In the genomic region with DNA sequence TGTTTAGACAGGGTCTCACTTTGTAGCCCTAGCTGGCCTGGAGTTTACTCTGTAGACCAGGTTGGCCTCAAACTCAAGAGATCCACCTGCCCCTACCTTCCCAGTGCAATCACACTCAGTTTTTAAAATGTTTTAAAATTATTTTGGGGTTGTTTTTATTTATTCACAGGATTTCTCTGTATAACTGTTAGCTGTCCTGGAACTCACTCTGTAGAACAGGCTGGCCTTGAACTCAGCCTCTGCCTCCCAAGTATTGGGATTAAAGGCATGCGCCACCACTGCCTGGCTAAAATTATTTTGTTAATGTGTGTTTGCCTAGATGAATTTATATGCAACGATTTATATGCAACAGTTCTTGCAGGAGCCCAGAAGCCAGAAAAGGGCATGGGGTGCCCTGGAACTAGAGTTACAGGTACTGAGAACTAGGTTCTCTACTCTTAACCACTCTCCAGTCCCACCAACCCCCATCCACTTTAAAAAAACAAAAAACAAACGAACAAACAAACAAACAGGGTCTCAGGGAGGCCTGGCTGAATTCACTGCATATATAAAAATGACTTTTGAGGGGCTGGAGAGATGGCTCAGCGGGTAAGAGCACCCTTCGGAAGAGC, we compare ENCODE assay signal across 9 mouse cellular contexts. TPM values are rescaled to one million over a fixed set of nuclear protein-coding genes. Genes with fewer than 3 reads are reported as not detected.
DNase-seq lines count a peak whose midpoint lies in the region; ATAC-seq lines count a peak whose summit lies in the region.
"Had no signal": no experiment of that assay in that cellular context is flagged by ENCODE, and none has a peak within 500 bp of the region (broad histone marks: within the 10 kb centered on the region; RNA-seq: fewer than 3 reads in every experiment).

No protein-coding gene starts in this region.

- H3K9ac ChIP-seq in heart, embryonic 15.5 days, result no peak overlapping the region
- peak overlapping the region; percentile 39 for H3K9ac ChIP-seq in hindbrain, embryonic 14.5 days
- H3K9ac ChIP-seq in midbrain, embryonic 14.5 days (replicated peaks; ENCODE audit: low read length), result no peak overlapping the region; the same call in 1 of the 2 replicates

- intact Hi-C loops in heart, postnatal 10 days (cut with DNase I), result no loop called here

- peaks cover 6% of the 10 kb centered on the region; the same call in 1 of the 2 replicates for H3K36me3 ChIP-seq in heart, embryonic 15.5 days
- peaks cover 23% of the 10 kb centered on the region for H3K36me3 ChIP-seq in hindbrain, embryonic 14.5 days (replicated peaks; ENCODE audit: control insufficient read depth, insufficient read depth)
- H3K36me3 ChIP-seq in midbrain, embryonic 14.5 days (ENCODE audit: control insufficient read depth, insufficient read depth, low read length), result peaks cover 28% of the 10 kb centered on the region

- peaks cover 8% of the 10 kb centered on the region for H3K4me1 ChIP-seq in heart, embryonic 15.5 days (replicated peaks)
- H3K4me1 ChIP-seq in hindbrain, embryonic 14.5 days (replicated peaks; ENCODE audit: control insufficient read depth, insufficient read depth, low read length), result peaks cover 12% of the 10 kb centered on the region
- H3K4me1 ChIP-seq in midbrain, embryonic 14.5 days (ENCODE audit: control insufficient read depth, insufficient read depth, low read length), result peaks cover 9% of the 10 kb centered on the region

- no peaks in the 10 kb centered on the region for H3K27me3 ChIP-seq in heart, embryonic 15.5 days
- H3K27me3 ChIP-seq in hindbrain, embryonic 14.5 days (ENCODE audit: control insufficient read depth, insufficient read depth, low read length), result no peaks in the 10 kb centered on the region
- no peaks in the 10 kb centered on the region for H3K27me3 ChIP-seq in midbrain, embryonic 14.5 days (ENCODE audit: control insufficient read depth, insufficient read depth, low read length)

- no peak for ATAC-seq in heart, embryonic 15.5 days (replicated peaks; ENCODE audit: insufficient number of reproducible peaks, insufficient read depth, low FRiP score, low read depth)
- no peak for ATAC-seq in hindbrain, embryonic 14.5 days (ENCODE audit: low FRiP score)
- no peak for ATAC-seq in midbrain, embryonic 14.5 days (ENCODE audit: low FRiP score, low TSS enrichment)

- no peak for DNase-seq in heart, postnatal 10 days
- peak; percentile 76 for DNase-seq in NIH3T3 (ENCODE audit: low read depth)
- DNase-seq in hindbrain, embryonic 14.5 days (ENCODE audit: low spot score), result no peak
- DNase-seq in midbrain, embryonic 14.5 days, result no peak
- no peak for DNase-seq in MN1 (ENCODE audit: low spot score)
- DNase-seq in left cerebral cortex, adult 9 months (ENCODE audit: low spot score in 2 of 2), result no peak
- DNase-seq in thymus, adult 18-20 months, result no peak

- H3K4me3 ChIP-seq in heart, embryonic 15.5 days, result peak overlapping the region; percentile 33; the same call in 1 of the 2 replicates
- H3K4me3 ChIP-seq in hindbrain, embryonic 14.5 days (replicated peaks; ENCODE audit: low read length), result peak overlapping the region; percentile 40
- H3K4me3 ChIP-seq in midbrain, embryonic 14.5 days (replicated peaks; ENCODE audit: low read depth, low read length), result peak overlapping the region; percentile 41

- no peaks in the 10 kb centered on the region for H3K9me3 ChIP-seq in heart, embryonic 15.5 days (replicated peaks)
- H3K9me3 ChIP-seq in hindbrain, embryonic 14.5 days (ENCODE audit: control insufficient read depth, low read length), result no peaks in the 10 kb centered on the region
- H3K9me3 ChIP-seq in midbrain, embryonic 14.5 days (ENCODE audit: control insufficient read depth, low read length), result no peaks in the 10 kb centered on the region

- 48% methylated on average over 5 of the region's 5 CpGs for WGBS in heart, embryonic 15.5 days
- WGBS in hindbrain, embryonic 14.5 days, result 56% methylated on average over 5 of the region's 5 CpGs
- WGBS in midbrain, embryonic 14.5 days, result 59% methylated on average over 5 of the region's 5 CpGs

- H3K4me2 ChIP-seq in heart, embryonic 15.5 days, result no peak overlapping the region
- peak overlapping the region; percentile 98 for H3K4me2 ChIP-seq in hindbrain, embryonic 14.5 days (replicated peaks)
- peak overlapping the region; percentile 86 for H3K4me2 ChIP-seq in midbrain, embryonic 14.5 days (ENCODE audit: low read length)

- peak overlapping the region; percentile 66 for H3K27ac ChIP-seq in heart, embryonic 15.5 days
- no peak overlapping the region; the same call in 1 of the 2 replicates for H3K27ac ChIP-seq in hindbrain, embryonic 14.5 days
- H3K27ac ChIP-seq in midbrain, embryonic 14.5 days (replicated peaks; ENCODE audit: low read depth, low read length), result 0 out of 2 replicates have a peak overlapping the region, but pooled peaks have one; percentile 37

RNA-seq across cellular contexts. Expression of a gene that starts 3.9 kb away (rescaled TPM):
- polyA plus RNA-seq in heart, embryonic 15.5 days (2015; fragmentation: Nextera tagmentation; extraction: Ambion mirVana), result 921 and 1,308 TPM in 2 replicates
- total RNA-seq in heart, postnatal 10 days (2021), result 100 to 1,000 TPM; 691 to 703 TPM
- 4,053 and 4,080 TPM in 2 replicates for polyA plus RNA-seq in hindbrain, embryonic 14.5 days (2014; fragmentation: Nextera tagmentation; extraction: Ambion mirVana)
- 4,502 and 4,930 TPM in 2 replicates for polyA plus RNA-seq in midbrain, embryonic 14.5 days (2014; fragmentation: Nextera tagmentation; extraction: Ambion mirVana)

RNA-seq across cellular contexts. Expression of a gene that starts 16.9 kb away (rescaled TPM):
- 0.42 and 0.66 TPM in 2 replicates for polyA plus RNA-seq in heart, embryonic 15.5 days (2015; fragmentation: Nextera tagmentation; extraction: Ambion mirVana)
- total RNA-seq in heart, postnatal 10 days (2021), result not detected
- polyA plus RNA-seq in hindbrain, embryonic 14.5 days (2014; fragmentation: Nextera tagmentation; extraction: Ambion mirVana), result 1.6 and 2.2 TPM in 2 replicates
- 1.7 and 2.5 TPM in 2 replicates for polyA plus RNA-seq in midbrain, embryonic 14.5 days (2014; fragmentation: Nextera tagmentation; extraction: Ambion mirVana)
- polyA plus RNA-seq: large intestine, adult 2 months had no signal

RNA-seq across cellular contexts. Expression of a gene that starts 34.1 kb away (rescaled TPM):
- 27.0 and 38.0 TPM in 2 replicates for polyA plus RNA-seq in heart, embryonic 15.5 days (2015; fragmentation: Nextera tagmentation; extraction: Ambion mirVana)
- total RNA-seq in heart, postnatal 10 days (2021), result 10 to 100 TPM; 21.3 to 24.3 TPM
- 85.6 and 90.1 TPM in 2 replicates for polyA plus RNA-seq in hindbrain, embryonic 14.5 days (2014; fragmentation: Nextera tagmentation; extraction: Ambion mirVana)
- 95.9 and 114 TPM in 2 replicates for polyA plus RNA-seq in midbrain, embryonic 14.5 days (2014; fragmentation: Nextera tagmentation; extraction: Ambion mirVana)
